Mouse (Mus musculus) thymus, postnatal 4 days (tissue): ENCODE data around the gene Gadl1.
A peak's percentile ranks its signal among the peaks of the same experiment; 100 is the strongest.

Experiments used
- DNase-seq: peaks from one replicate; pipeline ENCODE4 v3.0.0; 2021

Gadl1 gene

DNA sequence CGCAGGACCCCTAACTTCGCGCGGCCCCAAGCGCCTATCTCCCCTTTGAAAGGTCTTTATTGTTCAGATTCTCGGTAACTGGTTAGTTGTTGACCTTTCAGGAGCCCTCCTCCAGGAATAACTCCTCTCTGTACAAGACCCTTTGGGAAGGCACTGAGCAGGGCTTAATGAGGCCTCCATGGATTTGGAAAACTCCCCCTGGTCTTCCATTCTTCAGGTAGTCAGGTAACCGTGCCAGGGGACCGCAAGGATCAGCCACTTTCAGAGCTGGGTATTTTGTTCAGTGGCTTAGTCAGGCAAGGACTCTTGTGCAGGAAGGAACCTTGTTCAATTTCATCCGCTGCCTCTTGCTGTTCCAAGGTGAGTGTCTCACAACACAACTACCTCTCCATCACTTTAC lies at the start of gene Gadl1:
TSS of gene Gadl1 (plus strand) at position 301 of the 400 bp plus-strand sequence.
- DNase-seq: no peak

DNA sequence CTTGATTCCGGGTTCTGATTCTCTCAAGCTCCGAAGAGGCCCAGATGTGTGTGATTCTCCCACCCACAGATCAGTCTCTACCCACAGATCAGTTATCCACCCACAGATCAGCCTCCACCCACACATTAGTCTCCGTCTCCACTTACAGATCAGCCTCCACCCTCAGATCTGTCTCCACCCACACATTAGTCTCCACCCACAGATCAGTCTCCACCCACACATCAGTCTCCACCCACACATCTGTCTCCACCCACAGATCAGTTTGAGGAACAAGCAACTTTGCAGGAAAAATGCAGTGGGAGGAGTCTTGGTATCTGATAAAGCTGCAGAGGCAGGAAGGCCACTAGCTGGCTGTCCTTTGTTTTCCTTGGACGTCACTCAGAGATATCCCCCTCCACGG lies 46.5 kb upstream of the Gadl1 start:
- DNase-seq: no peak

DNA sequence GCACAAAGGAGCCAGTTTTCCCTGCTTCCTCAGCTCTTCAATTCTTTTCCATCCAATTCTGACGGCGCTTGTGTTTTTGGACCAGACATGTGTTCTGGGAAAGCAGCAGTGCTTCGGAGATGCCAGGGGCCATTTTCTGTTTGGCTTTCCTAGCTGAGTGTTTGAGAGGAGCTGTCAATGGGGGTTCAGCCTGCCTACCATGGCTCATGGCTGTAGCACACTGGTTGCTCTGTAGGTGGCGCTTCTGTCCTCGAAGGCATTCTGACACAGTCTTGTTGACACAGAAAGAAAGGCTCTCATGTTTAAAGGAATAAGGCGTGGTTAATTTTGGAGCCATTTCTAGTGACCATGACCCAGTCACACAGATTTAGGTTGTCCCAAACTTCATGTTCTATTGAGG lies 45.9 kb upstream of the Gadl1 start:
- peak; percentile 64 for DNase-seq

DNA sequence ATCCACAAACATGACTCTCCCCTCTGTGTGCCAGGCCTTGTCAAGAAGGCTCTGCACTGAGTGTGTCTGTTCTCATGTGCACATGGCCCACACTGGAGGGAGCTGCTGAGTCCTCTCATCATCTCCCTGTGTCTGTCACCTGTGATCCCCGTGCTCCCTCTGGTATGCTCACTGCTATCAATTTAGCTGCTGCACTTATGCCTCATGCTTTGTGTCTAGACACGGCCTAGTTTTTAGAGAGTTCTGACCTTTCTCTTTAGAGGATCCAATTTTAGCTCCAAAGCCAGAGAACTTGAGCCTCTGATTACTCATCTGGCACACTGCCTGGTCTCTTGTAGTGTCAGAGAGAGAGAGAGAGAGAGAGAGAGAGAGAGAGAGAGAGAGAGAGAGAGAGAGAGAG lies 42.0 kb upstream of the Gadl1 start:
- peak; percentile 24 for DNase-seq

DNA sequence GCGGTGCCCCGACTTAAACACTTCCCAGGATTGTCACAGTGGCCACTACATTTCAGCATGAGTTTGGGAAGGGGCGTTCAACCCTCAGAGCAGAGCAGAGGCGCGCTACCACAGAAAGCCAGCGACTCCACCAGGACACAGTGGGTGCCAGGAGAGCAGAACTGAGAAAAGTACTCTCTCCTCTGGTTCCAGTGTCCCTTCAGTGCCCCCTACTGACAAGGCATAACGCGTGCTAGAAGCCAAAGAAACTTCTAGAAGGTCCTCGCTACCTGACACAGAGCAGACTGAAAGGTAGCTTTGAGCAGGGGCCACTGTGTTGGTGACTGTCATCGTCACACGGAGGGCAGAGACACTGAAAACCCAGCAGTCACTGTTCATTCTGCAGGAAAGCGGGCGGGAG lies 39.1 kb upstream of the Gadl1 start:
- DNase-seq: peak; percentile 37

DNA sequence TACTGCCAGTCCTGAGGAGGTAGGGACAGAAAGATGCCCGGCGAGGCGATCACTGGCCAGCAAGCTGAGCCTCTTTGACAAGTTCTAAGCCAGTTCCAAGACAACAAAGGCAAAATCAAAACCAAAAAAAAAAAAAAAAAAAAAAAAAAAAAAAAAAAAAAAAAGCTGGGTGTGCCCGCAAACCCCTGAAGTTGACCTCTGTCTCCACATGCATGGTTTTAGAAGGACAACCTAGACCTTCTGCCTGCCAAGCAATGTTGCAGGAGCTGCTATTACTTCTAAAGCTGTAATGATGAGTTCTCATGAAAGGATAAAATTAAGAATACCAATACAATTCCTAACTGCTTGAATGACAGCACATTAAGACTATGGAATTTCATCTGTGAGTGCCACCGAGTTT lies 38.6 kb upstream of the Gadl1 start:
- no peak for DNase-seq

DNA sequence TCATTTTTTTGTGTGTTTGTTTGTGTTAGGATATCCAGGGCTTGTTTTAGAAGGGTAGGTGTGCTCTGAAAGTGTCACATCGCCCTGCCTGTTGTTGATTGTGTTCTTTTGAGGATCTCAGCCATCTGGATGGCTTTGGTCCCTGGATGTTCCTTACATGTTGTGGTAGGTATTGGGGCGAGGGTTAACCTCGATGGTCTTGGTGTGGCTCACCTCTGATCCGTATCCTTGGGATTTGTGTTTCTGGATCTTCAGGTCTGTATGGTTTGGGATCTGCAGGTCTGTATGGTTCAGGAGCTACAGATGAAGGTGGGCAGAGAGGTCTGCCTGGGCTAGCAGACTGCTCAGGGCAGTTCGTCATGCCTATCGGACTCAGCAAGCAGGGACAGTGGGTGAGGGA lies 28.8 kb upstream of the Gadl1 start:
- no peak for DNase-seq

DNA sequence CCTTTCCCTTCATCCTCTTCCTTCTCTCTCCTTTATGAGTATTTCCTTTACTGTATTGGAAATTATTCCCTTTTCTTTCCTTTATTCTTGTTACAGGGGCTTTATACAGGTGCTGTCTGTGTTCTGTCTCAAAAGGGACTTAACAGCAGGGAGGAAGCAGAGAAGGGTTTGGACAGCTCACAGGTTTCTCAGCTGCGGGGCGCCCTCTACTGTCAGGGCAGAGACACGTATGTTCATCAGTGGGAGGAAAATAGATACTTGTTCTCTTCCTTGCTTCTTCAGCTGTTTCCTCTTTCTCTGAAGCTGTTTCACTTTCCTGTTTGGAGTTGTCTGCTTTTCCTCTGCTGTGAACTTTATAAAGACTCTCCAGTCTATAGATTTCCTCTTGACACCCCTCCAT lies 28.1 kb upstream of the Gadl1 start:
- DNase-seq: peak; percentile 80

DNA sequence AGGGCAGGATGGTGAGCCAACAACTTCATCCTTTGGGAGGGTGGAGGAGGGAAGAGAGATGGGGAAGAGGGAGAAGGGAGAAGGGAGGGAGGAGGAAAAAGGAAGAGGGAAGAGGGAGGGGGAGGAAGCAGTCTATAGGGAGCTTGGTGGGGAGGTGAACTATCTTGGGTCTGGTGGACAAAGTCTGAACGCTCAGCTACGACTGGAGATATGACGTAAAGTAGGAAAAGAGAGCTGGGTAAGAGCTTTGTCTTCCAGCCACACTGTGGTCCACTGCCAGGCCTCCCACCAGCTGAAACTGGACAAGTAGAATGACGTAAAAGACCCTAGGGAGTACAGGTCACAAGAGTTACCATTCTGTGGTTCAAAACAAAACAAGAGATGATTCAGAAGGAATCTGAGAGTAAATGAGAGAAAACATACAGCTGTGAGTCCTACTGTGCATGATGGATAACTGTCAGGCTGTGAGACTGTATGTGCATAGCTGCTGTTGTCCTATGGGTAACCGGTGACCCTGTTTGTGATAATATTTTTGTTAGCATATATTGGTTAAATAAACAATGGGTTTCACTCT lies 26.5 kb upstream of the Gadl1 start:
- DNase-seq: no peak

DNA sequence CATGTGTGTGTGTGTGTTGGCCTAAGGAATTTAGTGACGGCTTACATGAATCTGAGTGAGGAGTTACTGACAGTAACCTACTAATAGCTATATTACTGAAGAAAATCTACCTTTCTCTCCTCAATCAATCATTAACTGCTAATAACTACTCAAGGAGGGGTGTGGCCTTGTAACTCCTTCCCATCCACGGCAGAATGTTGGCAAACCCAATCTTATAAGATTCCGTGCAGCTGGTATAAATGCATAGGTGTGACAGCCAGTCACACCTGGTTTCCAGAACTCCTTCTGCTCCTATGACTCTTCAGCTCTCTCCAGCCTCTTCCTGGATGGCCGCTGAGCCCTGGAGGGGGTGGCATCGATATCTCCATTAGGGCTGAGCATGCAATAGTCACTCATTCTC lies 25.8 kb upstream of the Gadl1 start:
- no peak for DNase-seq

DNA sequence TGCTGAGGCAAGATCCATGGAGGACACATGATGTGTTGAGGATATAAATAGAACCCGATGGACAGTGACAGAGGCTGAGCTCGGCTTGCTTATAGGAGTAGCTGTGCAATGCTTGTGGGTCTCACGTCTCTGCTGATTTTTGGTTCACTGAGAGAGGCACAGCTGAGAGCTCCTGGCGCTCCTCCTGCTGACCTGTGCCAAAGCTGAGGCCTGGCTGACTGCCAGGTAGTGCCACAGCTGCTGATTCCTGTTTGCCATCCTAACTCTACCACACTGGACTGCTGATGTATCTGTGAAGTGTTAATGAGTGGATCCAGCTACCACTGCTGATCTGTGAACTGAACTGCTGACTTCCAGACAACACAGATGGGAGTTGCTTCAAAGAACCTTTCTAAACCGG lies 21.7 kb upstream of the Gadl1 start:
- DNase-seq: no peak

DNA sequence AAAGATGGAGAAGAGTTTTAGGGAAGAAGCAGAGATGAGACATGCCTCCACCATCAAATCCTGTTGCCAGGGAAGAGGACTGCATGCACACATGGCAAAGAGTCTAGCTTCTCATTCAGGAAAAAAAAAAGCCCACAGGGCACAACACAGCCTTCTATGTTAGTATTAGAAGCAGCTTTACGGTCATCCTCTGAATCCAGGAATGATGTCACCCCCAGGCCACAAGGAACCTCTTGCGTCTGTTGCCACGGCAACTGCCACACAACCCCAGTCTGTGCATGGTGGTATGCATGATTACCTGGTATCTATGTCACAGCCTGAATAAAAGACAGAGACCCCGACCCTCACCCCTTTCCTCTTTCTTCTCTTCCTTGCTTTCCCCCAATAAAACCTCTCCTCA lies 16.1 kb upstream of the Gadl1 start:
- DNase-seq: no peak

DNA sequence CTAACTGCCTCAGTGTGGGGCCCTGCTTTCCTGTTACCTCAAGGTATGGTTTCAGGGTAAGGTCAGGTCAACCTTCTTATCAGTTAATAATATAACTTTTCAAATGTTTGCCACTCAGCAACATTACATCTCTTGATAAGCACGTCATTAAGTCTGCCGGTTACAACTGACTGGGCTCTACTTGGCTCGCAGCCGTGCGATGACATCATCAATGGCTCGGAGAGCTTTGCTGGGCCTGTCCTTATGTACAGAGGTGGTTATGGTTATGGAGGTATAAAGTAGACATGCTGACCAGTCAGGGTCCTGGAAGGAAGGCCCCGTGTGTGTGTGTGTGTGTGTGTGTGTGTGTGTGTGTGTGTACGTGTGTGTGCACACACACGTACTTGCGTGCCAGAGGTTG lies 15.3 kb upstream of the Gadl1 start:
- DNase-seq: no peak

DNA sequence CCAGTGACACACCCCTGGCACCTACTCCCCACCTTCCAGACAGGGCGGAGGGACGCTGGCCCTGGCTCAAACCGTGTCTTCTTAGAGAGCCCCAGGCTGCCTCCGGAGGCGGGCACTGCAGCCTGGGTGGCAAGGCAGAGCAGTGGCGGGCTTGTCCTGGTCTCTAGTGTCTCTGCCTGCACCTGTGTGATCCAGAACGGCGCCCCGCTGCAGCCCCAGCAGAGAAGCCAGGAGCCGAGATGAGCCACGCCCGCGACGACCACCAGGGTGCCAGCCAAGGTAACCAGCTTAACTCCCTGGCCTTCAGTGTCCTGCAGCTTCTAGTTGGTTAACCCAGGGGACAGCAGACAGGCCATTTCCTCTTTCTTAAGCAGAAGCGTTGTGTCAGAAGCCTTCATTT lies 930 bp upstream of the Gadl1 start:
- peak; percentile 29 for DNase-seq

DNA sequence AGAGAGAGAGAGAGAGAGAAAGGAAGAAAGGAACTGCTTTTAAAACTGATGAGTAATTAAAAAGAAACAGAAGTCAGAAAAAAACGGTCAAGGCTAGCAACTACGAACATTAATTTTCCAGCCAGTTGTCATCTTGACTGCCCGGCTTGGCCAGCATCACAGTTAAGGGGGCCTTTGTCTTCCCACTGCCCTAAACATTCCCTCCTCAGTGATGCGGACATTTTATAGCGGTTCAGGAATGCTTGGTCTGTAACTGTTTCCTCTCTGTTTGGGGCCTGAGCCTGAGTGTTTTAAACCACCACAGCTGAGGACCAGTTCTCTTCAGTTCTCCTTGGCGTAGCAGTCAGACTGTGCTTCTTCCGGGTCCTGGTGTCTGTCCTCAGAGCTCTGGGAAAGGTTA lies 4.8 kb downstream of the Gadl1 start:
- DNase-seq: no peak

DNA sequence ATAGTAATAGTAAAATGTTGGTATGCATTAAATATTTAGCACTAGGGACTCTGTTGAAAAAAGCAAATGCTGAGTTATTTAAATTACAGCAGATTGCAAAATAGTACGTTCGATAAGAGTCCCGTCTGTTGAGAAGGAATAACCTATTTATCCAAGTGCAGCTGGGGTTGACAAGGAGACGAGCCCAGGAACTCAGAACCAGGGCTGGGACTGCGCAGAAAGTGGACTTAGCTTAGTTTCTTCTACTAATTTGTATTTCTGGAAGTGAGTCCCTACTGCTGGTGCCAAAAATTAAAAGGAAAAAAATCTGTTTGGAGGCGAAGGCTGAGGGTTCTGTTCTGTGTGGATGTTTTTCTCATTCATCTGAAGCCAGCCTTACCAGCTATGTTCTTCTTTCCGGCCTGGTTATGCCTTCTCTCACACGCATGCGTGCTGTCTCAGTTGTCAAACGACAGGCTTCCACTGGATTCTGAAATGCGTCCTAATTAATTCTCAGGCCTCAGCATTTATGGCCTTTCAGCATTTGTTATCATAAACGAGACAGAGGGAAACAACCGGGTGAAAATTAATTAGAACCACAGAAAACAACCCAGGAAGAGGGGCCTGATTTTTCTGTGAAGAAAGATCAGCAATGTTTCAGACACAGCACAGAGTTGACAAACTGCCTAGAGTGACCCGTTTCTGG lies 6.5 kb downstream of the Gadl1 start:
- DNase-seq: no peak

DNA sequence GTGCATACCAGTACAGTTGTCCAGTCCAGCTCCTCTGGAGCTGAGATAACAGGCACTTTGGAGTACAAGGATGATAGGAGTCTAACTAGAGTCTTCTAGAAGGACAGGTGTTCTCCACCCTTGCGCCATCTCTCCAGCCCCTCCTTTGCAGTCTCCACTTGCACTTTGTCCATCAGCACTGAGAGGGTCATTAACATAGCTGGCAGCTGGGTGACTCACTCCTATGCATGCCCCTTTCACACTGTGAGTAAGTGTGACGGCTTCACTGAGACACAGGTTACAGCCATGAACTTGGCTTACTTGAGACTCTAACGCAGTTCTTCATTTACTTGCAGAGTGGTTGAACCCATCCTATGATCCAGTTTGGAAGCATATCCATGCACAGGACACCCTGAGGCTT lies 10.5 kb downstream of the Gadl1 start:
- no peak for DNase-seq

DNA sequence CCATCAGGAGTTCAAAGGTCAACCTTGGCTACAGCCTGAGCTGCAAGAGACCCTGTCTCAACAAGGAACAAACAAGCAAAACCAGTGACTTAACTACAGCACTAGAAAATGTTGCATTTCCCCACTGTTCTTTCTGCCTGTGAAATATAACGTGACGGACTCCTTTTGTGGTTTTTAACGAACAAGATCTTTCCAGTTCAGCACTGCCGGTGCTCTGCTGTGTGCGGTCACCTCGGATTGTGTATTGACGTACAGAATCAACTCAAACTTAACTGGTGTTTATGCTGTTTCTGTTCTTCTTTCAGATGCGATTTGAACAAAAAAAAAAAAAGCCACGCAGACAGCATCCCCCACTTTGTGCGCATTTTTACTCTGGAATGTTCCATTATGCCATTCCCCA lies 13.4 kb downstream of the Gadl1 start:
- DNase-seq: no peak

DNA sequence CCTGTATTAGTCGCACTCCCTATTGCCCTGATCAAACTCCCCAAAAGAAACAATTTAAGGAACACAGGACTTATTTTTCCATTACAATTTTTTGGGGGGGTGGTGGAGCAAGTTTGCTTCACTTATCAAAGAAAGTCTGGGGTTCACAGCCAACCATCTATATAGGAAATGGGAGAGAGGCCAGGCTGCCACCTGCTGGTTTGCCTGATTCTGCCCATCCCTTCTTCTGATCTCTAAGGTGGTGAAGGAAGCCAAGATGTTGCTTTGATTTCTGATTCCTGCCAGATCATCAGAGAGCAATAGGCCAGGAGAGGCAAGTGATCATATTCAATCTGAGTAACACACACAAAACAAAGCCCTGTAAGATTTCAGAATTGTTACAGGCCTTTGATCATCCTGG lies 14.8 kb downstream of the Gadl1 start:
- DNase-seq: no peak

DNA sequence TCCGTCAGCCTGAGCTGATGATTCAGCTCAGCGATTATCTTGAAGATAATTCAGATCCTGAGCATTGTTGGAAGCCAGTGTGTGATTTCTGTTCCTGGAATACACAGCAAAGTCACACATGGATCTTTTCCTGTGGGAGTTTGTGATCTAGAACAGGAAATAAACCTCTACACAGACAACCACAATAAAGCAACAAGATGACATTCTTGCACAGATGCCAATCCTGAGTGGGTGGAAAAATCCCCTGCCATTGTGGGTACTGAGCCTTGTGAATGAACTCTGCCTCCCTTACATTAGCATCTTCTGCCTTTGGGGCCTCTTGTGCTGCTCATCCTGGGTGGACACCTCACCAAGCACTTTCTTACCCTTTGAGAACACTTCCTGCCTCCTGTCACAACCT lies 22.5 kb downstream of the Gadl1 start:
- DNase-seq: no peak

DNA sequence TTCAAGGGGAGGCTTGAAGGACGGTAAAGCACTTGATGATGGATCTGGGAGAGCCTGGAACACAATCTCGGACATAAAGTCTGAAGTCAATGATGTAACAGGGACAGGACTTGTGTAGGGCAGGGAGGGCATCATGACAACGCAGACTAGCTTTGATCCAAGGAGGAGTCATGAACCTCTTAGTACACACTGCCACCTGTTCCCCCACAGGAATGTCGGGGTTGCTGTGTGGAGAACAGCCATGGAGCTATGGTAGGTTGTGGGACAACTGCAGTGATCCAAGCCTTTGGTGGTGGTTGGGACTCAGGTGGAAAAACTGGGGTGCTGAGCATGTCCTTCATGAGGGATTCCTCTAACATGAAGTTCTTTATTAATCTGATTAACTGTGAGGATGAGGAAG lies 23.5 kb downstream of the Gadl1 start:
- no peak for DNase-seq

DNA sequence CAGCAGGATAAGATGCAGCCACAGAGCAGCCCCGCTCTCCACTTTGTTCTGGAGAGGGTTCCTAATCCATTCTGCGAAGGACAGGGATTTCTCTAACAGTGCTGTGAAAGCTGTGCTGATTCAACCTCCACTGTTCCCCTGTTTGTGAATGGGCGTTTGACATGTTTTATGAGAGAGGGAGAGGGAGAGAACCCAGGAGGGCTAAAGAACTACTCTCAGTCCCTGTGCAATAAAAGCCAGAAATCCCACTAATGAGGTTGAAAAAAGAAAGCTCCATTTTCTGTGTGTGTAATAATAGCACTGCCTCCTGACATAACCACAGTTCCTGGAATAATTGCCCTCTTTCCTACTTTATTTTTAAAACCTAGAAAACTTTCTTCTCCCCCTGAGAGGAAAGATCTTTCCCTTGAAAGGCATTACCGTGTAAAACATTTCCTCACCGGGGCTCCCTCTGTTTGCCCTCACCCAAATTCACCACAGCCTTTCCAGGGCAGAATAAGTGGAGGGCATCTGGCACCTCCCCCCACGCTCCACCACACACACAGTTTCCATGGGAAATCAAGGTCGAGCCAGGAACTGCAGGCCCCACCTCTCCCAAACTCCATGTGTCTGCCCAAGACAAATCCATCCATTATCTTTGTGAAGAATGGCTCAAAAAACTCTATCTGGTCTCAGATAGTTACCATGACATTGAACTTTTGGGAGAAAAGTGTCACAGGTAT lies 24.1 kb downstream of the Gadl1 start:
- no peak for DNase-seq

DNA sequence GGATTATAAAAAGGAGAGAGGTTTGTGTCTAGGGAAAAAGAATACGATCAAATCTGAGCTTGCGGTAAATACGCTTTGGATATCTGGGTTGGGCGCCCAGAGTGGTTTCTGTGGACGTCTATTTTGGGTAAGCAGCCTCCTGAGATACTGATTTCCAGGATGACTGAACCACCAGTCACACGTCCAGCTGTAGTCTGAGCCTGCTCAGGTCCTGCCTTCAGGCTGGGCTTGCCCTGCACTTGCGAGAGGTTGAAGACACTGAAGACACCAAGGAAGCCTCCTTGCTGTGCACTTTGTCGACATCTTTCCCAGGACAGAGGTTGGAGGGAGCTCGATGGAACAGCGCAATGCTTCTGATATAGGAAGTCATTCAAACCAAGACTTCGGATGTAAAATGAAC lies 25.0 kb downstream of the Gadl1 start:
- no peak for DNase-seq

DNA sequence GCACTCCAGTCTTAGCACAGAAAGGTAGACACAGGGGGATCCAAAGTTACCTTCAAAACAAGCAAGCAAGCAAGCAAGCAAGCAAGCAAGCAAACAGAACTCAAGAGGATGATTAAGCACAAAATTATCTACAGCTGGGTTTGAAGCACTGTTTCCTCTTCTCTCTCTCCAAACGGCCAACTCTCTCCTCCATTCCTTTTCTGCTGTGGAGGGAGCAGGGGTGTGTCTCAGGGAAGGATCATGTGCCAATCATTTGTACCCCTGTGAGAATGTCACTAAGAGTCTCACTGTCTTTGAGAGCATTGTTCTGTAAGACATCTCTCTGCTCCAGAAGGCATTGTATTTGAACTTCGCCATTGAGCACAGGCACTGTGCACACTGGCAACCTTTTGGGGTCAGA lies 27.1 kb downstream of the Gadl1 start:
- no peak for DNase-seq

DNA sequence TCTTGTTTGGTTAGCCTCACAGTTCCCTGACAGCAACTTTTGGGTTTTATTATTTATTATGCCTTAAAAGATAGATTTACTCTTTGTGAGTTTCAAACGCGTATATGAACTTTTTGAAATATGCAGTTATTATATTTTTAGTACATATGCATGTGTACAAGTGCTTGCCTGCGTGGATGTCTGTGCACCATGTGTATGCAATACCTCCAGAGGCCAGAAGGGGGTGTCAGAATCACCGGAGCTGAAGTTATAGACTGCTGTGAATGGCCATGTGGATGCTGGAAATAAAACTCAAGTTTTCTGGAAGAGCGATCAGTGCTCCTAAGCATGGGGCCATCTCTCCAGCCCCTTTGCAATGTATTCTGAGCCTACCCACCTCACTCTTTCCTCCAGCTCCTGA lies 28.7 kb downstream of the Gadl1 start:
- no peak for DNase-seq
